Mouse (Mus musculus) layer of hippocampus, postnatal 10 days (tissue): ENCODE results near the gene Lrp2bp. TPM values are rescaled to one million over a fixed set of nuclear protein-coding genes. Genes with fewer than 3 reads are reported as not detected.

Experiments
- DNase-seq, 2 experiments: peaks; one replicate each; pipeline ENCODE4 v3.0.0; 2021; ENCODE audit warnings: low spot score in 2 of 2
- total RNA-seq, 2 experiments: library from RNA; stranded (reverse); gene quantifications; 2 replicates each; pipeline ENCODE4 v1.2.3; 2021

Gene Lrp2bp
- total RNA-seq, 2 experiments from 2014 or later: 0.42 to 0.46 TPM

DNA sequence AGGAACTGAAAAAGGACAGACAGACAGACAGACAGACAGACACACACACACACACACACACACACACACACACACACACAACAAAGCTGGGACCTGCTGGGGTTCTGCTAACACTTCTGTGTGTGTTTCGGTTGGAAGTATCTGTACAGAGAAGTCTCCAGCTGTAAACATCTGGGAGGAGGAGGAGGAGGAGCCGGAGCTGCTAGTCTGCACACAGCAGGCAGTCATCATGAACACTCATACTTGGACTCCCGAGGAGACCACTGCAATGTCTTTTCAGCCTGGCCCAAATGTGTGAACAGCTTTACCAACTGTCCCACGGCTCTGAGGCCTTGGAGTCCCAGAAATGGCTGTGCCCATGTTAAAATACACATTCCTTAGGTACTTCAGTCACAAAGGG lies 25.3 kb downstream of the Lrp2bp start:
- no peak for DNase-seq

GRCm38 (mm10) chr8:46036217-46036616 lies 37.1 kb downstream of the Lrp2bp start:
- no peak for DNase-seq

DNA sequence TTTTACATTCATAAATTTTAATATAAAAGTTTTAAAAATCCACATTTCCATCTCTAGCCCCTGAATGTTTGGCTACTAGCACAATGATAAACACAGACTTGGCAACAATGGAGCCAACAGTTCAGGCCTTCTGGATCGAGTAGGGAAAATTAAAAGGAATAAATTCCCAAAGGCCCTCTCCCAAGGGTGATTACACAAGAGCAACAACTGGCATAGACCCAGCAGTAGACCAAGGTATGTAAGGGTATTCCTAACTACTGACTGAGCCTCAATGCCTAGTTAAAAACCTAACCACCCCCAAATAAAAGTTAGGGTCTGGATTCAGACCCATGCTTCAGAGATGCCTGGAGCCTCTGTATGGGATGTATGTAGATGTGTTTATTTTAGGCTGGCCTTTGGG lies 40.6 kb downstream of the Lrp2bp start:
- no peak for DNase-seq

GRCm38 (mm10) chr8:46040260-46040659 lies 41.2 kb downstream of the Lrp2bp start:
- peak; percentile 26 to 37 for DNase-seq

GRCm38 (mm10) chr8:46072798-46073197 lies 73.7 kb downstream of the Lrp2bp start:
- DNase-seq: no peak

- DNase-seq: no peak
These were observed 74.5 kb downstream of the Lrp2bp start for GRCm38 (mm10) chr8:46073540-46074140.

- DNase-seq: no peak
These were observed 76.1 kb downstream of the Lrp2bp start for GRCm38 (mm10) chr8:46075223-46075622.

DNA sequence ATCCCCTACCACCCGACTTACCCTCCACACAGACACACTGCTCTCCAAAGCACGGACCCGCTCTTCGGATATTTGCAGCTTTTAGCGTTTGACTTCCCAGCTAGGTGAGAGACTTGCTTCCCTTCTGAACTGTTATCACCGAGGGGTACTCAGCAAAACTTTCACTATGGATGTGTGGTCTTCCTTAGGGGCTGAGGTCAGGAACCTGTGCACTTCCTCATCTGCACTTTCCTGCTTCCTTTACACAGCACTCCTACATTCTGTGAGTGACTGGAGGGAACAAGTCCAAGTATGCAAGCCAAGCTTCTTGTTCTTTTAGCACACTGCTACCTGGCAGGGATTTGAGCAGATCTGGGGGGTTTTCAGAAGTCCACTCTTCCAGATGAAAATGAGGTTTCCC lies 79.8 kb downstream of the Lrp2bp start:
- no peak for DNase-seq

Other genes starting within 250 kb of the Lrp2bp start
- 1 to 10 TPM; 2.5 to 2.7 TPM for gene Pdlim3, start 113.8 kb upstream of the Lrp2bp start, total RNA-seq
- 1 to 10 TPM; 1.4 to 1.8 TPM for gene Ccdc110, start 64.7 kb upstream of the Lrp2bp start, total RNA-seq
- gene 1700029J07Rik, start 24.1 kb upstream of the Lrp2bp start, total RNA-seq: 1 to 10 TPM; 4.0 to 4.3 TPM
- 10 to 100 TPM; 54.0 to 58.5 TPM for gene Ufsp2, start 23.8 kb upstream of the Lrp2bp start, total RNA-seq
- 1 to 10 TPM; 5.7 to 6.8 TPM for gene Ankrd37, start 6.4 kb downstream of the Lrp2bp start, total RNA-seq
- 10 to 100 TPM; 18.0 to 19.1 TPM for gene Cfap97, start 152.5 kb downstream of the Lrp2bp start, total RNA-seq
- 10 to 100 TPM; 51.0 to 52.5 TPM for gene Snx25, start 152.9 kb downstream of the Lrp2bp start, total RNA-seq
- gene Slc25a4, start 212.0 kb downstream of the Lrp2bp start, total RNA-seq: 100 to 1,000 TPM; 692 to 703 TPM